Mouse (Mus musculus) urinary bladder, adult 2 months (tissue): ENCODE results near the gene 4931409K22Rik. TPM values are rescaled to one million over a fixed set of nuclear protein-coding genes. Genes with fewer than 3 reads are reported as not detected.
A peak's percentile ranks its signal among the peaks of the same experiment; 100 is the strongest.
"Not testable (repeated sequence)": the region's sequence is repeated elsewhere in the genome, so short reads cannot be mapped to it uniquely, and the experiment has no call there.

Experiments
- DNase-seq: peaks from one replicate; pipeline ENCODE4 v3.0.0; 2022; ENCODE audit warnings: low spot score
- polyA plus RNA-seq: library from polyadenylated mRNA; depleted of rRNA; stranded (reverse); fragments of >200 nt; gene quantifications from 2 replicates; pipeline ENCODE4 v1.2.3, GENCODE M21; 2012

4931409K22Rik gene
- polyA plus RNA-seq, 1 experiment = not detected

- no peak for DNase-seq
These were observed 36.6 kb upstream of the 4931409K22Rik start for GRCm38 (mm10) chr5:24593230-24593629.

- no peak for DNase-seq
These were observed 36.0 kb upstream of the 4931409K22Rik start for GRCm38 (mm10) chr5:24592471-24593160.

GRCm38 (mm10) chr5:24591796-24592470, 35.3 kb upstream of the 4931409K22Rik start:
- no peak for DNase-seq

GRCm38 (mm10) chr5:24591268-24591721, 34.7 kb upstream of the 4931409K22Rik start:
- no peak for DNase-seq

GRCm38 (mm10) chr5:24589511-24590500, 33.2 kb upstream of the 4931409K22Rik start:
- no peak for DNase-seq

- DNase-seq = no peak
These were observed 30.6 kb upstream of the 4931409K22Rik start for GRCm38 (mm10) chr5:24587200-24587577.

GRCm38 (mm10) chr5:24586547-24587199, 30.1 kb upstream of the 4931409K22Rik start, which contains the start of gene Chpf2:
Chpf2 (plus strand) TSS chr5:24586741.
- DNase-seq = peak; percentile 60

GRCm38 (mm10) chr5:24586106-24586505, 29.5 kb upstream of the 4931409K22Rik start:
- no peak for DNase-seq

GRCm38 (mm10) chr5:24578109-24578963, 21.7 kb upstream of the 4931409K22Rik start:
- DNase-seq = no peak

- peak; percentile 99 for DNase-seq
These were observed 20.7 kb upstream of the 4931409K22Rik start, which contains the start of gene Abcf2 for GRCm38 (mm10) chr5:24577183-24577929. Abcf2 (minus strand) TSS chr5:24577467.

GRCm38 (mm10) chr5:24576801-24577182, 20.2 kb upstream of the 4931409K22Rik start:
- DNase-seq = no peak

GRCm38 (mm10) chr5:24575948-24576347, 19.3 kb upstream of the 4931409K22Rik start:
- no peak for DNase-seq

- not testable (repeated sequence) for DNase-seq
These were observed 1.3 kb downstream of the 4931409K22Rik start for GRCm38 (mm10) chr5:24555335-24555734.

- no peak for DNase-seq
These were observed 2.9 kb downstream of the 4931409K22Rik start for GRCm38 (mm10) chr5:24553621-24554244.

- no peak for DNase-seq
These were observed 5.3 kb downstream of the 4931409K22Rik start for GRCm38 (mm10) chr5:24551317-24551688.

GRCm38 (mm10) chr5:24550598-24551316, 5.9 kb downstream of the 4931409K22Rik start:
- DNase-seq = no peak

- DNase-seq = no peak
These were observed 14.0 kb downstream of the 4931409K22Rik start for GRCm38 (mm10) chr5:24542643-24543042.

GRCm38 (mm10) chr5:24541144-24541569, 15.5 kb downstream of the 4931409K22Rik start:
- DNase-seq = no peak
